Mouse (Mus musculus) adrenal gland, adult 18-20 months (tissue): Measurements from ENCODE around the gene Tipin. TPM values are rescaled to one million over a fixed set of nuclear protein-coding genes. Genes with fewer than 3 reads are reported as not detected.
"Not testable (repeated sequence)": the region's sequence is repeated elsewhere in the genome, so short reads cannot be mapped to it uniquely, and the experiment has no call there.

Experiments used
- DNase-seq, 2 experiments: peaks; one replicate each; pipeline ENCODE4 v3.0.0; 2021 to 2022; ENCODE audit warnings: low spot score in 2 of 2
- total RNA-seq, 2 experiments: library from RNA; stranded (reverse); gene quantifications; 1 replicate in 1 of 2; 2 replicates in 1 of 2; pipeline ENCODE4 v1.2.3; 2021

The Tipin gene
- total RNA-seq, 2 experiments from 2014 or later, result 7.7 to 11.9 TPM

GRCm38 (mm10) chr9:64268836-64269235 lies 12.5 kb upstream of the Tipin start:
- DNase-seq, result not testable (repeated sequence)

GRCm38 (mm10) chr9:64271249-64271648 lies 10.1 kb upstream of the Tipin start:
- DNase-seq, result no peak

DNA sequence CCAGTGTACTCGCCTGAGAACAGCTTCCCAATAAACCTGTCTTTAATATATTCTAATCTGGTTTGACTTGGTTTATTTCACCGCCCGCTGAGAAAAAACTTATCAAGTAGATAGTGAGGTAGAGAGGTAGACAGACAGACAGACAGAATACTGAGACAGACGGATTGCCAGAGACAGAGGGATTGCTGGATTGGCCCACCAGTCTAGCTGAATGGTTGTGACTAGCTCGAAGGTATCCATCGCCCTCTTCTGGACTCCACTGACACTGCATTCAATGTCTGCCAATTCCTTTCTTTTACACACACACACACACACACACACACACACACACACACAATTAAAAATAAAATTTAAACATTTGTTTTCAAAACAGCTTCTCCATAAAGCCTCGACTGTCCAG lies 8.8 kb upstream of the Tipin start:
- peak; percentile 20 to 26 for DNase-seq

DNA sequence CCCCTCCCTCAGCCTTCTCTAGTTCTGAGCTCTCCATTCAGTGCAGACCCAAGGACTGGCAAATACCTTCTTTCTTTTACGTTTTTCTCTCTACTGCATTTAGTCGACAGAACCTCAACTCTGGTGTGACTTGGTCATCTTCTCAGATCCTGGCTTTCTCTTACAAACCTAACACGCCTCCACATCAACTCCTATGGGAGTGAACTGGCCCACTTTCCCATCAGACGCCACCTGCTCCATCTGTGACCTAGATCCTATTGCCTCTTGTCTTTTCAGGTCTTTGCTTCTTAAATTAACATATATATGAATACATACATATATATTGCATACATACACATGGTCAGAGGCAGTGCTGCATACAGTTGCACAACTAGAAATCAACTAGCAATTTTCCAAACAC lies 7.6 kb upstream of the Tipin start:
- no peak for DNase-seq

DNA sequence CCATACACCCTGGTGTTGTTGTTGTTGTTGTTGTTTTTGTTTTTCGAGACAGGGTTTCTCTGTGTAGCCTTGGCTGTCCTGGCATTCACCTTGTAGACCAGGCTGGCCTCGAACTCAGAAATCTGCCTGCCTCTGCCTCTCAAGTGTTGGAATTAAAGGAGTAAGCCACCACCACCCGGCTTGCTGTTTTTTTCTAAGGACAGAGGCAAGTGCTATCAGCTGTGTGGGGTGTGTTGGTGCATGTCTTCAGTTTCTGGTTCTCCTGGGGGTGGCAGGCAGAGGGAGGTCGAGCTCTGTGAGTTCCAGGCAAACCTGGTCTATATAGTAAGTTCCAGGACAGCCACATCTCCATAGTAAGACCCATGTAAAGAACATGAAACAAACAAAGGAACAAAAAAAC lies 7.1 kb upstream of the Tipin start:
- DNase-seq, result no peak

DNA sequence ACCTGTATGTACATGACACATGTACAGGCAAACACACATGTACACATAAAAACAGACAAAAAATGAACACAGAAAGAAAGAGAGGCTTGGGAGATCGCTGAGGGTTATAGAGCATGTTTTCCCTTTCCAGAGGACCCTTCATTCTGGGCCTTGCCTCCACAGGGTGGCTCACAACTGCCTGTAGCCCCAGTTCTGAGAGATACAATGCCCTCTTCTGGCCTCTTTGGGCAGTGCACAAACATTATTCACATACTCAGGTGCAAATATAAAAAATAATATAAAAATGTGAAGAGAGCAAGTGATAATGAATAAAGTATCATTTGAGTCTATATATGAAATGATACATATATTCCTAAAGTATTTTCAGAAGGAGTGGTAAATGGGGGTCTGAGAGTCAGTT lies 6.5 kb upstream of the Tipin start:
- DNase-seq, result no peak

DNA sequence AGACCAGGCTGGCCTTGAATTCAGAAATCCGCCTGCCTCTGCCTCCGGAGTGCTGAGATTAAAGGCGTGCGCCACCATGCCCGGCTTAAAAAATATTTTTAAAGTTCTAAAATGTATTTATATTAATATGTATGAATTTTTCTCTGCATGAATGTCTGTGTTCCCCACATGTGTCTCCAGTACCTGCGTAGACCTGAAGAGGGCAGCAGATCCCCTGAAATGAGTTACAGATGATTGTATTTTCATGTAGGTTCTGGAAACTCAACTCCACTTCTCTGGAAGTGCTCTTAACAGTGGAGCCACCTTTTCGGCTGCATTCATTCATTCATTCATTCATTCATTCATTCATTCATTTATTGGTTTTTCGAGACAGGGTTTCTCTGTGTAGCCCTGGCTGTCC lies 3.7 kb upstream of the Tipin start:
- DNase-seq, result peak; percentile 65 to 72

DNA sequence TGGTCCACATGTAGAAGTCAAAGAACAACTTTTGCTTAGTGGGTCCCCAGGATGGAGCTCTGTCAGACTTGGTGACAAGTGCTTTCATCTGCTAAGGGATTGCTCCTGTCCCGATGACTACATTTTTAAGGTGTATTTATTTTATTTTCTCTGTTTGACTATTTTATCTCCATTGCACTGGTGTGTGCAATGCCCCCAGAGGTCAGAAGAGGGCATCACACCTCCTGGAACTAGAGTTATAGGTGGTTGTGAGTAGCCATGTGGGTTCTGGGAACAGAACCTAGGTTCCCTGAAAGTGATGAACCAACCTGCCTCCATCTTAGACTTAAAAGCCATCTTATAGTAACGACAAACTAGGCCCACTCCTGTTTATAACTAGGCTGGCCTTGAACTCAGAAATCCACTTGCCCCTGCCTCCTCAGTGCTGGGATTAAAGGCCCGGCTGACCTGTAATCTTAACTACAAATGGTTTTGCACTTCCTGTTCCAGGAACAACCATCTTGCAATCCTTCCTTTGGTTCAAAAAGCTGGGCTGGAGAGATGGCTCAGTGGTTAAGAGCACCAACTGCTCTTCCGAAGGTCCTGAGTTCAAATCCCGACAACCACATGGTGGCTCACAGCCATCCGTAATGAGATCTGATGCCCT lies 2.6 kb upstream of the Tipin start:
- DNase-seq, result no peak

DNA sequence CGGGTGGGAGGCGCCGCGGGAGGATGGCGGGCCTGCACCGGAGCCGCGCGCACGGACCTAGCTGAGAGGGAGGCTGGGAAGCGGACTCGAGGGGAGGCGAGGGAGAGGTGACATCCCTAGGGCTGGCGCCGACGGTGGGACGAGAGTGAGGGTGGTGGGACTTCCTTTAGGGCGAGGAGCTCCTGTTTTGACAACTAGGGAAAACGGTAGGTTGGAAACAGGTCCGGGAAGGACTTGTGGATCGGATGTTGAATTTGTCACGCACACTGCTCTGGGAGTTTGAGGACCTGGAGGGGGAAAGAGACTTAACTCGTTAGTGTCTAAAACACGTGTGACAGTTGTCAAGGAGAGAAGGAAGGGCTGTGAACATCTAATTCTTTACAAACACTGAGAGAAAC lies 399 bp downstream of the Tipin start:
- no peak for DNase-seq

GRCm38 (mm10) chr9:64282404-64282987 lies 1.1 kb downstream of the Tipin start:
- DNase-seq, result no peak

GRCm38 (mm10) chr9:64303086-64303485 lies 21.7 kb downstream of the Tipin start:
- DNase-seq, result not testable (repeated sequence)

GRCm38 (mm10) chr9:64306476-64307312 lies 25.3 kb downstream of the Tipin start:
- DNase-seq, result no peak

- DNase-seq, result no peak
Observed at GRCm38 (mm10) chr9:64310996-64311785, 29.8 kb downstream of the Tipin start.

GRCm38 (mm10) chr9:64312128-64312527 lies 30.7 kb downstream of the Tipin start:
- no peak for DNase-seq

DNA sequence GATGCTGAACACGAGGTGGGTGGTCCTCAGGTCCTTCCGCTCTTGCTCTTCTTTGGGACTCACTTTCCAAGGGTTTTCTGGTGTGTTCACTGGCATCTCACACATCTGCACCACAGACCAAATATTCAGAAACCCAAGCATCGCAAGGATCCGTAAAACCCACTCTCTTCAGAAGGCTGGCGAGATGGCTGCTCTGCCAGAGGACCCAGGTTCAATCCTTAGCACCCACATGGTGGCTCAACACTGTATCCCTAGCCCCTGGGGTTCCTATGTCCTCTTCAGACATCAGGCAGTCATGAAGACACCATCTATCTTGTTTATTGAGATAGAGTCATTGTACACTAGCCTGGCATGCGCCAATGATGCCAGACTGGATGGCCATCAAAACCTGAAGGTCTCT lies 33.3 kb downstream of the Tipin start:
- no peak for DNase-seq

- no peak for DNase-seq
Observed at GRCm38 (mm10) chr9:64316986-64317385, 35.6 kb downstream of the Tipin start.

- no peak for DNase-seq
Observed at GRCm38 (mm10) chr9:64323976-64324375, 42.6 kb downstream of the Tipin start.

DNA sequence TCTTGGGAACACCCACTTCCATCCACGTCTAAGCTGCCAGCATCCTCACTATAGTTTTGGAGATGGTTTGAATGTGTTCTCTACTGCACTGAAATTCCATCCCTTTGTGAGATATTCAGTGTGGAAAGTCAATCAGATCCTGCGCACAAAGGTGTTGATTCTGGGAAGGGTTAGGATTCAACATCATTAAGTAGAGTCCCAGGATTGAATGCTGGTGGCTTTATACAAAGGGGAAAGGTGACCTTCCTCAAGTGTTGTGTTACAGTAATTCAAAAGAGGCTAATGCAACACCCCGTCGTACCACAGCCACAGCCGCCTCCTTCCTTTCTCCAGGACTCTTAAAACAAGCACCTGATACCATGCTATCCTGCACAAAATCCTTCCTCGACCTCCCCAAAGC lies 54.4 kb downstream of the Tipin start:
- DNase-seq, result no peak

GRCm38 (mm10) chr9:64339361-64339760 lies 58.0 kb downstream of the Tipin start:
- no peak for DNase-seq

DNA sequence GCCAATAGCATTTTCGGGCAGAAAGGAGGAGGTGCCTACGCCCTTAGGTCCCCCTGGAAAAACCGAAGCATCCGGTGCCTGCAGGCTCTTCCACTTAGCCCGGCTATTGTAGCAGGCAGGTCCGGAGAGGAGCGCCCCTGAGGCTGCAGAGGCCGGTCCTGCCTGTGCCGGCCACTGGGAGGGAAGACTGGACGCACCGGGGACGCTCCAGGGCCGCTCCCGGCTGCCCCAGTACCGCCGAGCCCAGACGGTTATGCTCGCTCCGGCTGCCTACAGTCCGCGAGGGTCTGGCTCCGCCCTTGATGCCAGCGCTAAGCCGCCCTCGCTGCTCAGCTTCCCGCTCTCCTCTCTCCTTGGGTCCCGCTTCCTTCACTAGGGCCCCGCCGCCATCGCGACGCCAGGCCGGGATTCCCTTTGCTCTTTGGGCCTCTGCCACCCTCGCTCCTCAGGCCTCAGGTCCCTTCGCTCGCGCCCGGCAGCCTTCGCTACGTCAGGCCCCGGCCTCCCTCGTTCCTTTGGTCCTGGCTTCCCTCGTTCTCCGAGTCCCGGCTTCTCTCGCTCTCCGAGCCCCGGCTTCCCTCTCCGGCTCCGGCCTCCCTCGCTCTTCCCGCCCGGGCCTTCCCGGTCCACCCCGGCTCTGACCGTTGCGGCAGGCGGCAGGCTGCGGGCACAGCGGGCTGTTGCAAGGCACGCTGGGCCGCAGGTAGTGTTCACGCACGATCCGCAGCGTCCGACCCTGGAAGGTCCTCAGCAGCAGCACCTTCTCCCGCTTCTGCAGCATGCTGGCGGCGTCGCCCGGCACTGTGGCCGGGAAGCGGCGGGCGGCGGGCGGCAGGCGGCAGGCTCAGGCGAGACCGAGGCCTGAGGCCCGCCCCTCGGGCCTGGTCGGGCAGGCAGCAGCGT lies 59.2 kb downstream of the Tipin start:
- peak; percentile 73 to 76 for DNase-seq

DNA sequence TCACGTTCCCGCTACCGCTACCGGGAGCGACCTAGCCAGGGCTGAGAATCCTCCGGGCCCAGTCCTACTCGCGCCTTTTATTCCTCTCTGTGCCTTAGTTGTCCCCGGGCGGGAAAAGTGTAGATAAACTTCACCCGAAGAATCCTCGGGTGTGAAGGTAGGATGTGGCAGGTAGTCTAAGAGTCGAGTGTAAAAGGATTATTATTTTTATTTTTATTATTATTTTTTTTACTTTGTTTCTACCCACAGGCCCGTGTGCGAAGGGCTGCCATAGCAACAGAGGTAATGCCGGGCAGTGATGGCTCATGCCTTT lies 59.8 kb downstream of the Tipin start, which contains the start of gene Dis3l:
Gene Dis3l, minus strand, starts transcription at position 35 of the 313 bp plus-strand sequence.
- DNase-seq, result no peak
